Mouse (Mus musculus) spleen, embryonic (tissue): ENCODE measurements around the gene Gdpd3.

Source experiments
- CTCF ChIA-PET: fragments of 350-600 bp; sonication (Branson Sonifier 250); formaldehyde crosslinking; loops from one replicate; lab custom pipeline; 2022; lab: Charles Lee

Gdpd3 gene

DNA sequence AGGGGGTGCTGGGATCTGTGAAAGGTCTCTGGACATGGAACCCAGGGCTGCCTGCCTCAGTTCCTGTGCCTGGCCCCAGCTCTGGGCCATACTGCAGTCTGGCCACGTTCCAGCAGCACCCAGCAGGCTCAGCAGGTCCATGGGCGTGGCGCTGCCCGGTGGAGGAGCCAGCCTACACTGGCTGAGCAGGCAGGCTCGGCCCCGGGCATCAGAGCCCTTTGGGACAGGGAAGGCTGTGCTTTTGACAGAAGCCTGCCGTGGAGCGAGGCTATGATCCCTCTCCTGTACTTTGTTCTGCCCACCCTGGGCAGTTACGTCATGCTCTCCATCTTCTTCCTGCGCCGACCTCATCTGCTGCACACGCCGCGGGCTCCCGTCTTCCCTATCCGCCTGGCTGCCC lies at the start of gene Gdpd3:
Gene Gdpd3 (plus strand): TSS at position 134 of the 400 bp plus-strand sequence.
- CTCF ChIA-PET, result no interaction called here

DNA sequence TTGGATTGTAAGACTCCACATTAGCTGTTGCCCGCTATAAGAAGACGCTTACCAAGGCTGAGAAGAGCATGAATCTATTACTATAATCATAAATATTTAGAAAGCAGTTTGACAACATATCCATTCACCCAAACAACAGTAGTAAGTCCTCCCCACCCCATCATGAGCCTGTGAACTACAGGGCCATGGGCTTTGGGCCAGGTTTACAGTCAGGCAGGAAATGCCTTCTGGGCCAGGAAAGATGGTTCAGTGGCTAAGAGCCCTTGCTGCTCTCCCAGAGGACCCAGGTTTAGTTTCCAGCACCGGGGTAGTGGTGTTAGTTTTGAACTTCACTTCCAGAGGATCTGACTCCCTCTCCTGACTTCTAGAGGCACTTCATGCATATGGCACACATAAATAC lies 48.6 kb upstream of the Gdpd3 start:
- CTCF ChIA-PET, result no interaction called here

DNA sequence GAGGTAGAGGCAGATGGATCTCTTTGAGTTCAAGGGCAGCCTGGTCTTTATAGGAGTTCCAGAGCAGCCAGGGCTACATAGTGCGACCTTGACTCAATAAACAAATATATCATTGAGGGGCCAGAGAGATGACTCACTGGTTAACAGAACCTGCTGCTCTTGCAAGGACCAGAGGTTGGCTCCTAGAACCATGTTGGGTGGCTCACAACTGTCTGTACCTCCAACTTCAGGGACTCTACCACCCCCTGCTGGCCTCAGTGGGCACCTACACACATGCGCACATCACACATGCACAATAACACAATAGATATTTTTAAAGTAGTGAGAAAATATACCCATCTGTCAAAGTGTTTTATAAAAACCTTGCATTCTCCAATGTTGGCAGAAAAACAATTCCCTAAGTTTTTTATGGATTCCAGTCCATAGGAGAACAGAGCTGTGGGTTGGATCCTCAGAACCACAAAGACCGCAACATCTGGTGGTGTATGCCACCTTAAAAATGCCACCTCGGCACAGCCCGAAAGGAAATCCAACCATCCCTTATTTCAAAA lies 47.3 kb upstream of the Gdpd3 start:
- CTCF ChIA-PET, result no interaction called here

DNA sequence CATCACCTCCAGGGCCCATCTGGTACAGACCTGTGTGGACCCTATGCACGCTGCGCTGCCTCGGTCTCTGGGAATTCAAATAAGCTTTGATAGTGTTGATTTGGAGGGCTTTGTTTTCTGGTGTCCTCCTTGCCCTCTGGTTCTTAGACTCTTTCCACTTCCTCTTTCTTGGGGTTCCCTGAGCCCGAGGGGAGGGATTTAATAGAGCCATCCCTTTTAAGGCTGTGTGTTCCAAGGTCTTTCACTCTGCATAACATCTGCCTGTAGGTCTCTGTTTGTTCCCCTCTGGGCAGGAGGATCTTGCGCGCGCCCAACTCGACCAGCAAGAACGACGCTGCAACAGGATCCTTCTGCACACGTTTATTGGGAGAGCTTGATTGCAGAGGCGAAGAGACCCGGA lies 44.5 kb upstream of the Gdpd3 start:
- CTCF ChIA-PET, result interaction anchor here (0.6 to 0.7 kb wide), 3 partner anchors 9 to 455 kb away, joined by 3 to 7 read pairs (median 5); no protein-coding TSS in a partner anchor

DNA sequence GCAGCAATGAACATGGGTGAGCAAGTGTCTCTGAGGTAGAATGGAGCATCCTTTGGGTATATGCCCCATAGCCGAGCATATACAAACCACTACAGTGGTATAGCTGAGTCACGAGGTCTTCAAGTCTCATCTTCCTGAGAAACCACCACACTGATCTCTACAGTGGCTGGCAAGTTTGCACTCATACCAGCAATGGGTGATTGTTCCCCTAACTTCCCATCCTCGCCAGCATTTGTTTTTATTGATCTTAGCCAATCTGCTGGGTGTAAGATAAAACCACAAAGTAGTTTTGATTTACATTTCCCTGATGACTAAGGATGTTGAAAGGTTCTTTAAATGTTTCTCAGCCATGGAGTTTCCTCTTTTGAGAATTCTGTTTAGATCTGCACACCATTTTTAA lies 41.1 kb upstream of the Gdpd3 start:
- CTCF ChIA-PET, result no interaction called here

DNA sequence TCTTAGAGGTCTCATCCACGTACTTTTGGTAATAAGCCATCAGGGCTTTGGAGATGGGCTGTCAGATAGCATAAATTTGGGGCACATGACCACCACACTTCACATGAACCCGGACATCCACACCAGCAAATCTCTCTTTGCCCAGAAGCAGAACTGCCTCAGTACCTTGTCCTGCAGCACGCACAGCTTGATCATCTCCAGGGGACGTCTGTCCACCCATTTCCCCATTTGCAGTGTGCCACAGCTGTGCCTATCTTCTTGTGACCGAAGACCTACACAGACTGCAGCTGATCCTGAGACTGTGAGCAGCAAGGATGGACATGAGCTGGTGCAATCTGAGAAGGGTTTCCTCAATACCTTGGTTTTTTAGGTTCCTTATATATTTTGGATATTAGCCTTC lies 40.5 kb upstream of the Gdpd3 start:
- CTCF ChIA-PET, result no interaction called here

DNA sequence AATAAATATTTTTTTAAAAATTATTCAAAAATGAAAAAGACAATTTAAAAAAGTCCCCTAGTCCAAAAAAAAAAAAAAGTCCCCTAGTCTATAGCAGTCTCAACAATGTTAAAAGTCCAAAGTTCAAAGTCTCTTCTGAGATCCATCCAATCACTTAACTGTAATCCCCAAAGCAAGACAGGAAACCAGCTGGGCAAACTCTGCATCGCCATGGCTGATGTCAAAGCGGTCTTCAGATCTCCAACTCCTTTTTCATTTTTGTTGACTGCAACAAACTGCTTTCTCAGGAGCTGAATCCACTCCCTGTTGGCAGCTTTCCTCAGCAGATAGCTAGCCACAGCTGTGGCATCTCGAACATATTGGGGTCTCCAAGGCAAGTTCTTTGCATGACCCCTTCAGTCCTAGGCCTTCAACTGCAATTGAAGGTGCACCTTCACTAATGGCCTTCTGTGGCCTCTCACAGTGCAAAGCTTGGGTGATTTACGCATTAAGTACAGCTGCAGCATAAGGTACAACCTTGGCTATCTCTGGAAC lies 35.8 kb upstream of the Gdpd3 start:
- CTCF ChIA-PET, result interaction anchor here (0.6 to 0.8 kb wide), 2 partner anchors 9 to 921 kb away, joined by 3 to 4 read pairs; no protein-coding TSS in a partner anchor

DNA sequence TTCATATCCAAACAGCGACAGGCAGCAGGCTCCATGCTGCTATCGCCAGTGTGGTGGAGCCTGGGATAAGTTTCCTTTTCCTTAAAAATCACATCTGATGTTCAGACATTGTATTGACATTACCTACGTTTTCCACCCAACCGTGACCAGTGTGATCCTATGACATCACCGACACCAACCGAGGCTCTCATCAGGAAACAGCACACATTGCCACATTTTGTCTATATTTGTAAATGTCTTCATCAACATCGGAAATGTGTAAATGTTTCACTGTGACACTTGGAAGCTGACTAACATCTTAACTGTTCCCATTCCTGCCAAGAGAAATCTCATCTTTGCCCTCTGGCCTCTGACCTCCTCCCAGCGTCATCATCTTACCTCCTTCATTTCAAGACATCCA lies 30.0 kb upstream of the Gdpd3 start:
- CTCF ChIA-PET, result no interaction called here

DNA sequence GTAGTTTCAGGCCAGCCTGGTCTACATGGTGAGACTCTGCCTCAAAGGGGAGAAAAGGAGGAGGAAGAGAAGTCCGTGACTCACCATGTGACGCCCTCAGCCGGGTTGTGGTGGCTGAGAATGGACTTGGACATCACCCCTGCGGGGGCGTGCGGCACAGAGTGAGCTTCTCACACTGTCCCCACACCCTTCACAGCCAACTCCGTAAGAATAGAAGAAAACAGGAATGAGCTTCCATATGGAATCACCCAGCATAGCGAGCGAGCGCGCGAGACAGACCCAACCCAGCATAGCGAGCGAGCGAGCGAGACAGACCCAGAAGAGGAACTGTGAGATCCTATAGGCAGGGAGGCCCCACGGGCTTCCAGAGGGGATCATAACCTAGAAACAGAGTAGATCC lies 26.6 kb upstream of the Gdpd3 start:
- CTCF ChIA-PET, result no interaction called here

DNA sequence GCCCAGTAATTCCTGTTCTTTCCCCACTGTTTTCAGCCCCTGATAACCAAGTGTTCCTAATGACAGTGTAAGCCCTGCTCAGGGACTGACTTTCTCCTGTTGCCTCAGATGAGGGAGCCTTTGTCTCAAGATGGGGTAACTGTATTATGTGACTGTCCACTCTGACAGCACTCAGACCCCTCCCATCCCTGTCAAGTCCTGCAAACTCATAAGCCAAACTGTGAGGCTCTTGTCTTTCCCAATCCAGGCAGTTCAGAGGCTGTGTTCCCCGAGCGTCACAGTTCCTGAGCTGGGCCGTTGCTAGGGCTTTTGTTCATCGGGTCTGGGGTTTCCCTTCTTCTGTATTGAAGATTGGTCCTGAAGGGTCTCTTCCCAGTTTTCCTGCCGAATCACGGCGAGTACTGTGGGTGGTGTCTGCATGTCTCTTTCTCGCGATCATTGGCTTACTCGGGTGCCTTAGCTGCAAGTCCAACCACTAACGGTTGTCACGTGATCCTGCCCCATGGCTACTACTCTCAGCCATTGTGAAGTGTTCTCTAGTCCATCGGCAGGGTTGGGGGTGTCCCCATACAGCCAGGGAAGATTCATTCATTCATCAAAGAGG lies 25.9 kb upstream of the Gdpd3 start:
- CTCF ChIA-PET, result no interaction called here

DNA sequence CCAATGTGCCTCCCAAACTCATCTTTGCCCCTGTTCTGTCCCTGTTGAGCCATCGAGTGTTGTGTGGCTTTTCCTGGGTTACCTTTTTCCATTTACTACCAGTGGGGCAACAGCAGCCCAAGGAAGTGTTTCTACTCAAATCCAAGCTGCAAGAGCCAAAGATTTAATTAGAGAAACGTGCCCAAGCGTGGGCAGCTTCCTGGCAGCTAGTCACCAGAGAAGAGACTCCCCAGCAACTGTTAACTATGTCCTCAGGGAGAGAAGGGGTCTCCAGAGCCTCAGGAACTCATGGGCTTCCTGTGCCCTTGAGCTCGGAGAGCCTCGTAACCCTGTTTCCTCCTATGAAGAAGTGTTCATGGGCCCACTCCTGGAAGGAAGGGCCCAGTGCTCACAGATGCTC lies 25.2 kb upstream of the Gdpd3 start:
- CTCF ChIA-PET, result no interaction called here

DNA sequence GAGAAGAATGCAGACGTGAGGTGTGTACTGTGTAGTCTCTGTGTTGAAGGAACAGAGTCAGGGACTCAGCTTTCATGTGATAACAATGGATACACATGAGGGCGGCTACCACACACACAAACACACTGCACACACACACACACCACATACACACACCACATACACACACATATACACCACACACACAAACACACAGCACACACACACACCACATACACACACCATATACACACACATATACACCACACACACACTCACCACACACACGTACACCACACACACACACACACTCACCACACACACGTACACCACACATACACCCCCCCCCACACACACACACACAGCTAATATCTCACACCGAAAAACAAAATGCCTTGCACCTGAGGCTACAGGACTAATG lies 24.7 kb upstream of the Gdpd3 start:
- CTCF ChIA-PET, result interaction anchor here (0.6 kb wide), 1 partner anchor 357 kb away, joined by 3 read pairs; no protein-coding TSS in a partner anchor

DNA sequence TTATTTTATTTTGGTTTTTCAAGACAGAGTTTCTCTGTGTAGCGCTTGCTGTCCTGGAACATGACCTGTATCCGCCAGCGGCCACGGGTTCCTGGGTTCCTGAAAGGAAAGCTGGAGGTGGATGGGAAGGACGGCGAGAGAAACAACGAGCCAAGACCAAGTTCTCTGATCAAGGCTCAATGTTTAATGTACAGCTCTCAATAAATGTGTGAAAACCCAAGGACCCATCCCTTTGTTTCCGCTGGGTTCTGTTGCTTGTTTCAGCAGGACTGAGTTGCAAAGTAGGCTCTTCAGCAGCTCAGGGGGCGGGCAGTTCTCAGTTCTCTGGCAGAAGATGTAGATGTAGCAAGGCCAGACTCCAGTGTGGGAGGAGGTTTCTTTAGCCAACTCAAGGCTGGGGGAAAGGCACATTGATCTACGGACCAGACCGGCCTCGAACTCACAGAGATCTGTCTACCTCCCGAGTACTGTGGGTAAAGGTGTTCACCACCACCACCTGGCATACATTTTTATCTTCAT lies 24.1 kb upstream of the Gdpd3 start:
- CTCF ChIA-PET, result interaction anchor here (0.6 kb wide), 1 partner anchor 358 kb away, joined by 3 read pairs; no protein-coding TSS in a partner anchor

DNA sequence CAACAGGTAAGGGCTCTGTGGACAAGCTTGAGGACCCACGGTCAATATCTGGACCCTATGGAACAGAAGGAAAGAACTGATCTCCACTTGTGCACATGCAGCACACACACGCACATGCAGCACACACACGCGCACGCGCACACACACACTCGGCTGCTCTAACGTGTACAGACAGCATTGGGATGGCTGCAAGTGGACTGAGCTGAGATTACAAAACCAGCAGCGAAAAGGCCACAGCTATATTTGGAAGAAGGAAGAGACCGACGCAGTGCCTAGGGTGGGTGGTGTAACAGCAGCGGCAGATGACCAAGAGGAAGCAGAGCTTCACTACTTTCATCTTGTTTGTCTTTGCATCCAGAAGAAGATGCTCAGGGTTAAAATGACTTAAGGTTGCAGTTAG lies 20.1 kb upstream of the Gdpd3 start:
- CTCF ChIA-PET, result interaction anchor here (0.8 kb wide), 1 partner anchor 37 kb away, joined by 3 read pairs; no protein-coding TSS in a partner anchor

DNA sequence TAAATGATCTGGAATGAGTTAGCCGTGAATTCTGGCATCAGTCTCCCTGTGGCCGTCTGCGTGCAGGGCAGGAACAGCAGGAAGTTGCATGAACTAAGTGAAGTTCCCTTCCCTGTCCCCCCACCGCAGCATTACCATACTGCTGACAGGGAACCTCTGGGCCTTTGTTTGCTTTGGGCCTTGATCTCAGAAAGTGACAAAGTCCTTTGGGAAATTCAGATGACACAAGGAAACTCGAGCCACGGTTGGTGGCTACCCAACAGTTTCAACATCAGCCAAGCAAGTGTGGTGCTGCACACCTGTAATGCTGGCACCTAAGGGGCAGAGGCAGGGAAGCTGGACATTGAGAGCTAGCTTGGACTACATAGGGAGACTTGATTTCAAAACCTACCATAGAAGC lies 19.3 kb upstream of the Gdpd3 start:
- CTCF ChIA-PET, result no interaction called here

DNA sequence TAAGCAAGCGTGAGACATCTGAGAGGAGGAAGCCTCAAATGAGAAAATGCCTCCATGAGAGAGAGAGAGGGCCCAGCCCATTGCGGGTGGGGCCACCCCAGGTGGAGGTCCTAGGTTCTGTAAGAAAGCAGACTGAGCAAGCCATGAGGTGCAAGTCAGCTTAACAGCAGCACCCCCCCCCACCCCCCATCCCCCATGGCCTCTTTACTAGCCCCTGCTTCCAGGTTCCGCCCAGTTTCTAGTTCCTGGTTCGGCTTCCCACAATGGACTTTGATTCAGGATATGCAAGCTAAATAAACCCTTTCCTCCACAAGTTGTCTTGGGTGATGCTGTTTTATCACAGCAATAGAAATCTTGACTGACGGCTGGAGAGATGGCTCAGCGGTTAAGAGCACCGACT lies 17.3 kb upstream of the Gdpd3 start:
- CTCF ChIA-PET, result interaction anchor here (0.8 kb wide), 1 partner anchor 23 kb away, joined by 10 read pairs; no protein-coding TSS in a partner anchor

DNA sequence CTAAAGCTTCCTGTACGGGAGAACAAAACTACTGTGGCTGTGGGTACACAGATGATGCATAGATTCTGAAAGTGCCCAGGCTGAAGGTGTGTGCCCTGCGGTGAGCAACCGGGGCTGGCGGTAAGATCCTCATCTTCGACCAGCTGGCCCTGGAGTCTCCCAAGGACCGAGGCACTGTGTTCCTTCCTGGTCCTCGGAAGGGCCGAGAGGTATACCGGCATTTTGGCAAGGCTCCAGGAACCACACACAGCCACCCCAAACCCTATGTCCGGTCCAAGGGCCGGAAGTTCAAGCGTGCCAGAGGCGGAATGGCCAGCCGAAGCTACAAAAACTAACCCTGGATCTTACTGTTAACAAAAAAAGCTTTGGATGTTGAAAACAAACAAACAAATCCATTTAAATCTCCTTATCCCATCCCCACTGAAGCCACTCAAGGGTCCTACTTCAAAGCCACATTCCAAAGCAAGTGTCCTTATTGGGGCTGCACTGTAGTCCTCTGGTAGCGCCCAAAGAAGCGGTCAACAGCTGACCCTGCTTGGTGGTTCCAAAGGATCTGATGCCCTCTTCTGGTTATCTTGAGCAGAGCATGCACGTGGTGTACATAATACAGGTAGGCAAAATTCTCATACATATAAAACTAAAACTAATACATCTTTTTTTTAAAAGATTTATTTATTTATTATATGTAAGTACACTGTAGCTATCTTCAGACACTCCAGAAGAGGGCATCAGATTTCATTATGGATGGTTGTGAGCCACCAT lies 16.4 kb upstream of the Gdpd3 start:
- CTCF ChIA-PET, result interaction anchor here (0.5 to 0.7 kb wide), 3 partner anchors 14 to 1146 kb away, joined by 3 to 4 read pairs (median 4); no protein-coding TSS in a partner anchor

DNA sequence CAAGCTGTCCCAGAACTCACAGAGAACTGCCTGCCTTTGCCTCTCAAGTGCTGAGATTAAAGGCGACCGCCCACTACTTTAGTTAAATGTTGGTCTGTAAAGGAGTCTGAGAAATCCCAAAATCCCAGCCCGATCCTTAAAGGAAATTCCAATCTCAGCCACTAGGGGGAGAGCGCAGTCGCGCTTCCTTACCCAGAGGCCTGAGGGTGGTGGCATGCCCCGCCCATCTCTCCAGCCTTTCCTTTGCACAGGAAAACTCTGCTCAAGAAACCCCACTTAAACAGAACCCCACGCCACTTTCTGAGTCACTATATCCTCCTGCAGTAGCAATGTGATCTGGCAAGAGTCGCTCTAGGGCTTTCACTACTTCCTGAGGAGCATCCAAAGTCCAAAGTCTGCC lies 11.3 kb upstream of the Gdpd3 start:
- CTCF ChIA-PET, result no interaction called here

DNA sequence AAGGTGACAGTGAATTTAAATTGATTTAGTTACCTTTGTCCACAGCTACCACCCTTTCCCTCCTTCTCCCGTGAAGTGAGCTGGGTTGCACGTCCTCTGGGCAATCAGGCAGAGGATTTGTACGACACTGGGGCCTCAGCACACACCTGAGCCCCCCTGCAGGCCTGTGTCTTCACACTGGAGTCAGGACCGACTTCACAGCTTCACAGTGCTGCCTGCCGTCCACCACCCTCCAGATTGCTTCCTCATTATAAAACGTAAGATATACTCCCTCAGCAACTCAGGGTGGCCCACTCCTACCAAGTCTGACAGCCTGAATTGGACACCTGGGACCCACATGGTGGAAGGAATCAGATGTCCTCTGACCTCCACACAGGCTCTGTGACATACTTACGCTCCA lies 7.6 kb upstream of the Gdpd3 start:
- CTCF ChIA-PET, result no interaction called here

DNA sequence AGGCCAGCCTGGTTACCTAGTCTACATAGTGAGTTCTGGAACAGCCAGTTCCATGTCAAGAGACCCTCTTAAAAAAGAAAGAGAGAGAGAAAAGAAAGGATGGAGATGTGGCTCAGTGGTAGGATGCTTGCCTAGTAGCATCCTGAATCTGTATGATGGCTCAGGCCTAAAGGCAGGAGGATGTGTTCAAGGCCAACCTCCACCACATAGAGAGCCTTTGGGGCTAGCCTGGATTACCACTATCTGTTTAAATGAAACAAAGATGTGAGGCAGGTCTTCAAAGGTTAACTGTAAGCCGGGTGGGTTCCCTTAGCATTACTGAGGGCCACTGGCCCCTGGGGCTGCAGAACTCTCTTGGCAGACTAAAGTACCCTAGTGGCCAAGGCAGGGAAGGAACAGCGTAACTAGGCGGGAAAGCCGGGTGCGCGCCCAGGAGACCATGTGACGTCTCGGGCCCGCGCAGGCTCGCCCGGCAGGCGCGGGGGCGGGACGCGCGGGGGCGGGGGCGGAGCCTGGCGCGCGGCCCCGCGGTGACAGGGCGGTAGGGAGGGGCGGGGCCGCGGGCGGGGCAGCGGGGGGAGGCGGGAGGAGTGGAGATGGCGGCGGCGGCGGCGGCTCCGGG lies 7.0 kb upstream of the Gdpd3 start, which contains the start of gene Mapk3:
Gene Mapk3 (plus strand): TSS at position 552 of the 622 bp plus-strand sequence.
- CTCF ChIA-PET, result no interaction called here

DNA sequence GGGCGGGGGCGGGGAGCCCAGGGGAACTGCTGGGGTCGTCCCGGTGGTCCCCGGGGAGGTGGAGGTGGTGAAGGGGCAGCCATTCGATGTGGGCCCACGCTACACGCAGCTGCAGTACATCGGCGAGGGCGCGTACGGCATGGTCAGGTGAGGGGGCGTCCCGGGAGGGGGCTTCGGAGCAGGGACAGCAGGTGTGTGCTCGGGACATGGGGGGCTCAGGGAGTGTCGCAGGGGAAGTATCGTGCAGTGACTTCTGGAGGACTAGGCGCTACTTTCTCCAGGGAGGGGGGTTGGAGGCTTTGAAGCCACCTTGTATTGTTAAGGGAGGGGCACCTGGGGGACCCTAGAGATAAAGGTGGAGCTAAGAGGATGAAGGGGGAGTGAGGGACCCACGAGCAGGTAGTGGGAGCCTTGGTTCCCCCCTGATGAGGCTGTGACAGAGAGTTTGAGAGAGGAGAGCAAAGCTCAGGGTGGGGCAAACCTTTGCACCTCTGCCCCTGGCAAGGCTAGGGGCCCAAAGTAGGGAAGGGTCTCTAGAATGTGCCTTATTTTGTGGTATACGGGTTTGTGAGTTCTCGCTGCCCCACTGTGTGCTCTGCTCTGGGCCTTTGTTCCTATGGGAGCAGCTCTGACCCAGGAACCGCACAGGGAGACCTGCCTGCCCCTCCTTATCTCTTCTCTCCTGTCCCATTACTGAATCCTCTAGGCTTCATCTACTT lies 6.3 kb upstream of the Gdpd3 start:
- CTCF ChIA-PET, result no interaction called here
